In the genomic region with DNA sequence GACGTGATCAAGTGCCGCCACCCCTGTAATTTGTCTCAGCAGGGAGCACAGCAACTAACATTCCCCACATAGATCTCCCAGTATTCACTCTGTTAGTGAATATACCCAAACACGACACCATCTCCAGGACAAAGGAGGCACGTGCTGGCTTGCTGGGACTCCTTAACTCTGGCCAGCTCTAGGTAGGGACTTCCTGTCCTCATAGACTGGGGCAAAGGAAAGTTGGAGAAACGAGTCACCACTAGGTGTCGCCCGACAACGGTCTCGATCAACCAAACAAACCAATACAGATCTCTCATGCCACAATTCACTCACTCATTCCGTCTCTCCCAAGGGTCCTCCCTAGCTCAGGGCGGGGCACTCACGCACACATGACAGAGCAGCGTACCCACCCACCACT, we compare ENCODE assay signal across 9 mouse cellular contexts. TPM values are rescaled to one million over a fixed set of nuclear protein-coding genes. Genes with fewer than 3 reads are reported as not detected.
DNase-seq lines count a peak whose midpoint lies in the region; ATAC-seq and TF ChIP-seq lines count a peak whose summit lies in the region.
"Had no signal": no experiment of that assay in that cellular context is flagged by ENCODE, and none has a peak within 500 bp of the region (broad histone marks: within the 10 kb centered on the region; RNA-seq: fewer than 3 reads in every experiment).

No protein-coding gene starts in this region.

- ATAC-seq in megakaryocyte, adult 5-6 weeks (ENCODE audit: poor library complexity, severe bottlenecking): no peak
- ATAC-seq in limb, embryonic 14.5 days (ENCODE audit: low FRiP score, low read depth): no peak

- H3K4me3 ChIP-seq in megakaryocyte, embryonic 14.5 days (replicated peaks): peak overlapping the region; percentile 90
- H3K4me3 ChIP-seq in limb, embryonic 14.5 days (replicated peaks; ENCODE audit: low read length): no peak overlapping the region

- no peaks in the 10 kb centered on the region for H3K36me3 ChIP-seq in megakaryocyte, embryonic 14.5 days (replicated peaks; ENCODE audit: low read length)
- no peaks in the 10 kb centered on the region for H3K36me3 ChIP-seq in limb, embryonic 14.5 days (ENCODE audit: control insufficient read depth, insufficient read depth, low read length)

- no peak overlapping the region for H3K27ac ChIP-seq in limb, embryonic 14.5 days (replicated peaks; ENCODE audit: low read depth, low read length)

- no peaks in the 10 kb centered on the region for H3K9me3 ChIP-seq in megakaryocyte, embryonic 14.5 days
- no peaks in the 10 kb centered on the region for H3K9me3 ChIP-seq in limb, embryonic 14.5 days (ENCODE audit: control insufficient read depth, low read length)

- no peaks in the 10 kb centered on the region for H3K27me3 ChIP-seq in megakaryocyte, embryonic 14.5 days (replicated peaks)
- no peaks in the 10 kb centered on the region for H3K27me3 ChIP-seq in limb, embryonic 14.5 days (ENCODE audit: control insufficient read depth, insufficient read depth, low read length)

- WGBS in limb, embryonic 14.5 days: 10% methylated on average over 13 of the region's 13 CpGs

- no peak overlapping the region for H3K4me2 ChIP-seq in limb, embryonic 14.5 days (replicated peaks; ENCODE audit: low read depth, low read length, severe bottlenecking)

- peaks cover 6% of the 10 kb centered on the region for H3K4me1 ChIP-seq in megakaryocyte, embryonic 14.5 days
- H3K4me1 ChIP-seq in limb, embryonic 14.5 days (ENCODE audit: control insufficient read depth, insufficient read depth, low read length): no peaks in the 10 kb centered on the region

- H3K9ac ChIP-seq in limb, embryonic 14.5 days (ENCODE audit: low read depth, low read length, severe bottlenecking): no peak overlapping the region

- DNase-seq in adrenal gland, postnatal 36 days: peak; percentile 86 to 88
- DNase-seq in fat pad, adult 2 months (ENCODE audit: extremely low read depth, low read depth, low spot score): peak; percentile 2
- DNase-seq in kidney, adult 9 months: peak; percentile 94
- DNase-seq in limb, embryonic 14.5 days (ENCODE audit: low spot score): peak; percentile 95
- peak; percentile 89 to 92 for DNase-seq in right cerebral cortex, postnatal 10 days (ENCODE audit: low spot score in 2 of 2)
- peak; percentile 77 for DNase-seq in urinary bladder, postnatal 25 days (ENCODE audit: low spot score)

- no peak for TF ChIP-seq POLR2A in limb, embryonic 14.5 days (IDR thresholded peaks at IDR 0.05; ENCODE audit: borderline replicate concordance, extremely low read depth, insufficient read depth, insufficient read length)

RNA-seq across cellular contexts. Expression of a gene that starts 15.6 kb away (rescaled TPM):
- not detected in 2 replicates for polyA plus RNA-seq in megakaryocyte, embryonic 14.5 days (2012; ENCODE audit: insufficient read depth, low replicate concordance)
- total RNA-seq in megakaryocyte, adult 5-6 weeks (2015): not detected in 2 replicates
- not detected in 2 replicates for total RNA-seq in megakaryocyte, adult 5-6 weeks (2017)
- total RNA-seq in adrenal gland, postnatal 36 days (2021): not detected
- polyA plus RNA-seq in limb, embryonic 14.5 days (2012; rRNA removed): not detected in 2 replicates
- not detected in 2 replicates for polyA plus RNA-seq in limb, embryonic 14.5 days (2014; fragmentation: Nextera tagmentation; extraction: Ambion mirVana)
- polyA plus RNA-seq: heart, embryonic 16.5 days had no signal

RNA-seq across cellular contexts. Expression of a gene that starts 23.2 kb away (rescaled TPM):
- 0.16 TPM in 1 of 2 replicates, not detected in the other for polyA plus RNA-seq in megakaryocyte, embryonic 14.5 days (2012; ENCODE audit: insufficient read depth, low replicate concordance)
- 0.18 TPM in 1 of 2 replicates, not detected in the other for total RNA-seq in megakaryocyte, adult 5-6 weeks (2015)
- not detected in 2 replicates for total RNA-seq in megakaryocyte, adult 5-6 weeks (2017)
- total RNA-seq in adrenal gland, postnatal 36 days (2021): not detected
- polyA plus RNA-seq in limb, embryonic 14.5 days (2012; rRNA removed): 0.06 and 0.08 TPM in 2 replicates
- 0.14 TPM in 1 of 2 replicates, not detected in the other for polyA plus RNA-seq in limb, embryonic 14.5 days (2014; fragmentation: Nextera tagmentation; extraction: Ambion mirVana)

RNA-seq across cellular contexts. Expression of a gene that starts 28.9 kb away (rescaled TPM):
- 50.3 and 57.5 TPM in 2 replicates for polyA plus RNA-seq in megakaryocyte, embryonic 14.5 days (2012; ENCODE audit: insufficient read depth, low replicate concordance)
- 415 and 460 TPM in 2 replicates for total RNA-seq in megakaryocyte, adult 5-6 weeks (2015)
- total RNA-seq in megakaryocyte, adult 5-6 weeks (2017): 114 and 125 TPM in 2 replicates
- 10 to 100 TPM; 21.2 to 38.3 TPM for total RNA-seq in adrenal gland, postnatal 36 days (2021)
- polyA plus RNA-seq in limb, embryonic 14.5 days (2012; rRNA removed): 181 and 228 TPM in 2 replicates
- 24.1 and 30.1 TPM in 2 replicates for polyA plus RNA-seq in limb, embryonic 14.5 days (2014; fragmentation: Nextera tagmentation; extraction: Ambion mirVana)

RNA-seq across cellular contexts. Expression of a gene that starts 58.7 kb away (rescaled TPM):
- 0.15 TPM in 1 of 2 replicates, not detected in the other for polyA plus RNA-seq in megakaryocyte, embryonic 14.5 days (2012; ENCODE audit: insufficient read depth, low replicate concordance)
- total RNA-seq in megakaryocyte, adult 5-6 weeks (2015): 34.3 and 39.3 TPM in 2 replicates
- total RNA-seq in megakaryocyte, adult 5-6 weeks (2017): 29.4 and 35.9 TPM in 2 replicates
- total RNA-seq in adrenal gland, postnatal 36 days (2021): 10 to 100 TPM; 40.2 to 41.2 TPM
- polyA plus RNA-seq in limb, embryonic 14.5 days (2012; rRNA removed): 34.9 and 56.3 TPM in 2 replicates
- polyA plus RNA-seq in limb, embryonic 14.5 days (2014; fragmentation: Nextera tagmentation; extraction: Ambion mirVana): 46.2 and 46.4 TPM in 2 replicates

Comparison
In these comparisons a context has a peak if more than half of its experiments do, and no peak if none do; other contexts are left out.
1. DNase-seq: peak in every context shown above with its lines; median percentile 95 in limb, embryonic 14.5 days; 94 in kidney, adult 9 months; 90 in right cerebral cortex, postnatal 10 days; 87 in adrenal gland, postnatal 36 days; 77 in urinary bladder, postnatal 25 days; 2 in fat pad, adult 2 months.